In genomic region chr7:66108961-66109854, GRCm38 (mm10) we compare ENCODE assay signal across 8 mouse cellular contexts. TPM values are rescaled to one million over a fixed set of nuclear protein-coding genes. Genes with fewer than 3 reads are reported as not detected.
DNase-seq lines count a peak whose midpoint lies in the region; ATAC-seq and TF ChIP-seq lines count a peak whose summit lies in the region.

Gene Chsy1, plus strand, starts transcription at chr7:66109515.

- peaks cover 22% of the 10 kb centered on the region for H3K27me3 ChIP-seq in G1E (ENCODE audit: insufficient read depth, low read length)
- no peaks in the 10 kb centered on the region for H3K27me3 ChIP-seq in forebrain, embryonic 16.5 days (replicated peaks; ENCODE audit: control insufficient read depth, insufficient read depth, low read length)

- peak within 1 kb of the TSS; percentile 84 for H3K4me3 ChIP-seq in G1E (ENCODE audit: low read depth, low read length)
- peak within 1 kb of the TSS; percentile 68 for H3K4me3 ChIP-seq in forebrain, embryonic 16.5 days (replicated peaks; ENCODE audit: low read length)
- peak within 1 kb of the TSS; percentile 76 for H3K4me3 ChIP-seq in layer of hippocampus, adult 2 months
- H3K4me3 ChIP-seq in lung, adult 2 months (replicated peaks; ENCODE audit: extremely low read depth, low read depth, low read length): peak within 1 kb of the TSS; percentile 91

- 0 out of 2 replicates have a peak, but pooled peaks have one; percentile 16 for ATAC-seq in G1E (ENCODE audit: extremely low read depth, insufficient number of reproducible peaks, low FRiP score, poor library complexity, severe bottlenecking)
- peak; percentile 92 for ATAC-seq in forebrain, embryonic 16.5 days
- peak; percentile 68 for ATAC-seq in neutrophil, adult 5-6 weeks (ENCODE audit: extremely low read depth, insufficient number of reproducible peaks, low FRiP score, poor library complexity, severe bottlenecking)

- WGBS in forebrain, embryonic 16.5 days: under 1% methylated on average over 96 of the region's 123 CpGs
- WGBS in lung, adult 2 months: 5% methylated on average over 104 of the region's 123 CpGs

- H3K36me3 ChIP-seq in G1E (replicated peaks): peaks cover 3% of the 10 kb centered on the region
- no peaks in the 10 kb centered on the region for H3K36me3 ChIP-seq in forebrain, embryonic 16.5 days (ENCODE audit: control insufficient read depth, insufficient read depth)

- intact Hi-C loops in heart, postnatal 36 days (cut with DNase I): loop anchor here (1.0 to 5.0 kb wide), 2 partner anchors 88 to 141 kb away; no protein-coding TSS in a partner anchor

- H3K9ac ChIP-seq in forebrain, embryonic 16.5 days (replicated peaks; ENCODE audit: low read depth, low read length): peak within 1 kb of the TSS; percentile 90

- DNase-seq in G1E (ENCODE audit: low spot score): peak; percentile 81
- peak; percentile 80 to 90 for DNase-seq in cerebellum, adult 18-20 months
- DNase-seq in heart, postnatal 36 days: peak; percentile 91 to 94
- DNase-seq in layer of hippocampus, adult 2 months (ENCODE audit: low spot score in 2 of 2): peak; percentile 87 to 89
- DNase-seq in lung, adult 2 months: peak; percentile 88
- peak; percentile 93 for DNase-seq in testis, postnatal 14 days (ENCODE audit: low spot score)

- TF ChIP-seq POLR2A in lung, adult 2 months (IDR thresholded peaks at IDR 0.05; ENCODE audit: borderline replicate concordance, extremely low read depth, low read depth, low read length): peak; percentile 75; the same call in 1 of the 2 replicates

- peaks cover 59% of the 10 kb centered on the region for H3K4me1 ChIP-seq in G1E (ENCODE audit: insufficient read depth, low read depth, low read length)
- H3K4me1 ChIP-seq in forebrain, embryonic 16.5 days (replicated peaks; ENCODE audit: control insufficient read depth, insufficient read depth, low read length): peaks cover 31% of the 10 kb centered on the region
- peaks cover 15% of the 10 kb centered on the region for H3K4me1 ChIP-seq in lung, adult 2 months (ENCODE audit: control insufficient read depth, insufficient read depth, low read length)

- H3K9me3 ChIP-seq in G1E (replicated peaks): no peaks in the 10 kb centered on the region
- no peaks in the 10 kb centered on the region for H3K9me3 ChIP-seq in forebrain, embryonic 16.5 days (ENCODE audit: control insufficient read depth, low read length)

- TF ChIP-seq CTCF in G1E (IDR thresholded peaks at IDR 0.05; ENCODE audit: low read depth, low read length): no peak
- TF ChIP-seq CTCF in layer of hippocampus, adult 2 months (conservative IDR thresholded peaks at IDR 0.05): no peak
- no peak for TF ChIP-seq CTCF in lung, adult 2 months (IDR thresholded peaks at IDR 0.05; ENCODE audit: insufficient read depth, low read length)

- H3K4me2 ChIP-seq in forebrain, embryonic 16.5 days (ENCODE audit: low read length): peak within 1 kb of the TSS; percentile 99

- H3K27ac ChIP-seq in forebrain, embryonic 16.5 days (ENCODE audit: low read length): peak within 1 kb of the TSS; percentile 93
- H3K27ac ChIP-seq in layer of hippocampus, adult 2 months: peak within 1 kb of the TSS; percentile 86

RNA-seq across cellular contexts. Expression of gene Chsy1, which starts in this region (rescaled TPM):
- total RNA-seq in G1E (2014; fragmentation: Nextera tagmentation) (4.6 and 6.1 TPM in 2 replicates), G1E (2017) (7.1 and 7.3 TPM in 2 replicates)
- 2.0 and 2.4 TPM in 2 replicates for polyA plus RNA-seq in G1E (2012)
- polyA plus RNA-seq in forebrain, embryonic 16.5 days (2015; fragmentation: Nextera tagmentation; extraction: Ambion mirVana): 11.4 and 12.6 TPM in 2 replicates
- 10 to 100 TPM; 12.2 to 16.0 TPM for total RNA-seq in heart, postnatal 36 days (2021)
- total RNA-seq in layer of hippocampus, adult 2 months (2021): 10 to 100 TPM; 14.2 to 14.6 TPM
- 14.6 and 18.1 TPM in 2 replicates for polyA plus RNA-seq in lung, adult 2 months (2012; rRNA removed)
- 120 and 122 TPM in 2 replicates for total RNA-seq in neutrophil, adult 5-6 weeks (2017)

Comparison
In these comparisons a context has a peak if more than half of its experiments do, and no peak if none do; other contexts are left out.
1. Peak in every context shown above with its lines: DNase-seq, ATAC-seq, H3K4me3 ChIP-seq and H3K27ac ChIP-seq.
2. ATAC-seq: peak in every context shown above with its lines; median percentile 92 in forebrain, embryonic 16.5 days; 68 in neutrophil, adult 5-6 weeks; 16 in G1E.